Mouse (Mus musculus) cortical plate, adult 2 months (tissue): ENCODE results near the gene Tmem150a.

Experiments used
- CTCF ChIP-seq: fragments of 200-500 bp; IDR thresholded peaks from 2 replicates; pipeline ENCODE4 v1.5.1; 2011; ENCODE audit warnings: mild to moderate bottlenecking, control low read depth, low read length; ENCODE audit not compliant: insufficient read depth; ENCODE audit errors: extremely low read depth
- POLR2A ChIP-seq: fragments of 200-500 bp; IDR thresholded peaks from 2 replicates; pipeline ENCODE4 v1.6.1; 2011; ENCODE audit warnings: mild to moderate bottlenecking, low read length, control low read depth; ENCODE audit not compliant: insufficient read depth; ENCODE audit errors: extremely low read depth

DNA sequence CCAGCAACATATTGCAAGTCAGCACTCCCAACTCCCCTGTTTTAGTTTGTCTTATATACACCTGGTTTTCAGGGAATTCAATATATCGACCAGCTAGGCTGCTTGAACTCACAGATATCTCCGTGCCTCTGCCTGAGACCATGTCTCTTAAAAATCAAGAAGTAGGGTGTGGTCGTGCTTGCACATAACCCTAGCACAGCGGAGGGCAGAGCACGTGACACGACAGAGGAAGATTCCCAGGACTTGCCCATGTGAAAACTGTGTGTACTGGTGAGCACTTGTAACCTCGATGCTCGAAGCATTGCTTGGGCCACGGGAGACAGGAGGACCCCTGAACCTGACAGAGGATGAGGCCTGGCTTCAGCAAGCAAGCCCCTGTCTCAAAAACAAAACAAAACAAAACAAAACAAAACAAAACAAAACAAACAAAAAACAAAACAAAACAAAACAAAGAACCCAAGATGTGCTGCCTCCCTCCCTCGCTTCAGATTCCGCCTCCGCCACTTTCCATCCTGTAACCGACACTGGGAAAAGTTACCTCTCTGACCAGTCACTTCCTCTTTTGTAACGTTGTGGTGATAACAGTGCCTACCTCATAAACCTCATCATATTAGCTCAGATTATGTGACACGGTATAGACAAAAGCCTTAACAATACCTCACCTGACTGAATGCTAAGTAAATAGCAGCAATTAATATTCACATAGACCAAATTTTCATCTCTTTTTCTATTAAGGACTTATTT lies 19.7 kb downstream of the Tmem150a start:
- TF ChIP-seq CTCF = no peak
- no peak for TF ChIP-seq POLR2A
